Mouse (Mus musculus): ENCODE data around the gene Tns1. TPM values are rescaled to one million over a fixed set of nuclear protein-coding genes. Genes with fewer than 3 reads are reported as not detected.

Gene Tns1
- polyA plus RNA-seq, 1 experiment from 2014 or later, result 17.3 TPM

GRCm38 (mm10) chr1:73924871-73925610, 199.2 kb downstream of the Tns1 start:
- no peaks in the 10 kb centered on the region for H3K27me3 ChIP-seq (ENCODE audit: control insufficient read depth, insufficient read depth, low read length)
- H3K9me3 ChIP-seq (ENCODE audit: control insufficient read depth, low read length), result no peaks in the 10 kb centered on the region
- 94% methylated on average over 18 of the region's 18 CpGs for WGBS
- no peaks in the 10 kb centered on the region for H3K4me1 ChIP-seq (replicated peaks; ENCODE audit: control insufficient read depth, insufficient read depth, low read length)
- no peak overlapping the region for H3K4me3 ChIP-seq (ENCODE audit: low read depth, low read length)
- DNase-seq (ENCODE audit: low spot score), result no peak
- no peak overlapping the region for H3K27ac ChIP-seq (ENCODE audit: low read depth, low read length)
- no peak overlapping the region for H3K4me2 ChIP-seq (replicated peaks; ENCODE audit: low read depth, low read length)
- H3K36me3 ChIP-seq (ENCODE audit: control insufficient read depth, insufficient read depth, low read length), result no peaks in the 10 kb centered on the region
- no peak overlapping the region for H3K9ac ChIP-seq (ENCODE audit: low read depth, low read length)
- ATAC-seq (ENCODE audit: low FRiP score), result no peak

DNA sequence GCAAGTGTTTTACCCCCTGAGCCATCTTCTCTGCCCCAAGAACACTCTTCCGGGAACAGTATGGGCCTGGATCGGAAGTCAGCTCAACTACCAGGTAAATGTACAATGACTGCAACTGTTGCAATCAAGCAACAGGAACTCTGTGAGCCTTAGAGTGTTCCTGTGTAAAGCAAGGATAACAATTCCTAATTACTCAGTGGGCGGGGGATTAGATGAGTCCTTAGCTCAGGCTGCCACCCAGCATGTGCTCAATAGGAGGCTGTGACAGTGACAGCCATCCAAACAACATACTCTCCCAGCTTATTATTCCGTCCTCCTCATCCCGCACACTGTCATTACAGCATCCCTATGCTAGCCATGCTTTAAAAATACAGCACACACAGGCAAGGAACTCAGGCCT, 200.0 kb downstream of the Tns1 start:
- H3K4me3 ChIP-seq (ENCODE audit: low read depth, low read length), result no peak overlapping the region
- H3K4me2 ChIP-seq (replicated peaks; ENCODE audit: low read depth, low read length), result no peak overlapping the region
- no peaks in the 10 kb centered on the region for H3K36me3 ChIP-seq (ENCODE audit: control insufficient read depth, insufficient read depth, low read length)
- DNase-seq (ENCODE audit: low spot score) (no peak), ATAC-seq (ENCODE audit: low FRiP score) (no peak)
- 87% methylated on average over 5 of the region's 5 CpGs for WGBS
- no peak overlapping the region for H3K9ac ChIP-seq (ENCODE audit: low read depth, low read length)
- no peak overlapping the region for H3K27ac ChIP-seq (ENCODE audit: low read depth, low read length)
- H3K4me1 ChIP-seq (replicated peaks; ENCODE audit: control insufficient read depth, insufficient read depth, low read length), result no peaks in the 10 kb centered on the region
- H3K27me3 ChIP-seq (ENCODE audit: control insufficient read depth, insufficient read depth, low read length), result no peaks in the 10 kb centered on the region
- H3K9me3 ChIP-seq (ENCODE audit: control insufficient read depth, low read length), result no peaks in the 10 kb centered on the region

DNA sequence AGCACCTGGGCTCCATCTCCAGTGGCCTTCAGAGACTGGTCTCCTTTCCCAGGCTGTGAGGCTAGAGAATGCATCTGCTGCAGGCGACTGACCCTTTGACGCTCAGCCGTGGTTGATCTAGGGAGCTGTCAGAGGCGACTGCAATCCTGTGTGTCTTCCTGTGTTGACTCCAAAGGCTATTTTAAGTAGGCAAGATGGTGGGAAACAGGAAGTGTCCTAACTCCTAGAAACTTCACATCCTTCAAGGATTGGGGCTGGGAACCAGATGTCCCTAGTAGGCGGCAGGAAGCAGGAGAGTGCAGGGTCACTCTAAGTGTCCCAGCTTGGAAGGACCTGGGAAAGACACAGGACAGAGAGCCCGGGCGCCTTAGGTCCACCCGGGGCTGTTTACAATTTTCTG, 201.1 kb downstream of the Tns1 start:
- Histone ChIP-seq H3K4me2 (replicated peaks; ENCODE audit: low read depth, low read length) (no peak overlapping the region), H3K9ac (ENCODE audit: low read depth, low read length) (no peak overlapping the region), H3K4me3 (ENCODE audit: low read depth, low read length) (no peak overlapping the region), H3K27me3 (ENCODE audit: control insufficient read depth, insufficient read depth, low read length) (no peaks in the 10 kb centered on the region), H3K36me3 (ENCODE audit: control insufficient read depth, insufficient read depth, low read length) (no peaks in the 10 kb centered on the region), H3K9me3 (ENCODE audit: control insufficient read depth, low read length) (no peaks in the 10 kb centered on the region), H3K4me1 (replicated peaks; ENCODE audit: control insufficient read depth, insufficient read depth, low read length) (no peaks in the 10 kb centered on the region), H3K27ac (ENCODE audit: low read depth, low read length) (no peak overlapping the region)
- WGBS, result 82% methylated on average over 8 of the region's 8 CpGs
- ATAC-seq (ENCODE audit: low FRiP score) (no peak), DNase-seq (ENCODE audit: low spot score) (no peak)

- Histone ChIP-seq H3K4me3 (ENCODE audit: low read depth, low read length) (no peak overlapping the region), H3K36me3 (ENCODE audit: control insufficient read depth, insufficient read depth, low read length) (no peaks in the 10 kb centered on the region), H3K4me2 (replicated peaks; ENCODE audit: low read depth, low read length) (no peak overlapping the region), H3K4me1 (replicated peaks; ENCODE audit: control insufficient read depth, insufficient read depth, low read length) (no peaks in the 10 kb centered on the region), H3K27ac (ENCODE audit: low read depth, low read length) (no peak overlapping the region), H3K9me3 (ENCODE audit: control insufficient read depth, low read length) (no peaks in the 10 kb centered on the region), H3K27me3 (ENCODE audit: control insufficient read depth, insufficient read depth, low read length) (no peaks in the 10 kb centered on the region), H3K9ac (ENCODE audit: low read depth, low read length) (no peak overlapping the region)
- WGBS, result 94% methylated on average over 8 of the region's 8 CpGs
- DNase-seq (ENCODE audit: low spot score) (no peak), ATAC-seq (ENCODE audit: low FRiP score) (no peak)
Measured at GRCm38 (mm10) chr1:73920701-73921100, 203.5 kb downstream of the Tns1 start.

GRCm38 (mm10) chr1:73919909-73920308, 204.3 kb downstream of the Tns1 start:
- Histone ChIP-seq H3K4me1 (replicated peaks; ENCODE audit: control insufficient read depth, insufficient read depth, low read length) (no peaks in the 10 kb centered on the region), H3K4me3 (ENCODE audit: low read depth, low read length) (no peak overlapping the region), H3K4me2 (replicated peaks; ENCODE audit: low read depth, low read length) (no peak overlapping the region), H3K9me3 (ENCODE audit: control insufficient read depth, low read length) (no peaks in the 10 kb centered on the region), H3K9ac (ENCODE audit: low read depth, low read length) (no peak overlapping the region), H3K27me3 (ENCODE audit: control insufficient read depth, insufficient read depth, low read length) (no peaks in the 10 kb centered on the region), H3K36me3 (ENCODE audit: control insufficient read depth, insufficient read depth, low read length) (no peaks in the 10 kb centered on the region), H3K27ac (ENCODE audit: low read depth, low read length) (no peak overlapping the region)
- WGBS, result 95% methylated on average over 3 of the region's 3 CpGs
- DNase-seq (ENCODE audit: low spot score) (no peak), ATAC-seq (ENCODE audit: low FRiP score) (no peak)

DNA sequence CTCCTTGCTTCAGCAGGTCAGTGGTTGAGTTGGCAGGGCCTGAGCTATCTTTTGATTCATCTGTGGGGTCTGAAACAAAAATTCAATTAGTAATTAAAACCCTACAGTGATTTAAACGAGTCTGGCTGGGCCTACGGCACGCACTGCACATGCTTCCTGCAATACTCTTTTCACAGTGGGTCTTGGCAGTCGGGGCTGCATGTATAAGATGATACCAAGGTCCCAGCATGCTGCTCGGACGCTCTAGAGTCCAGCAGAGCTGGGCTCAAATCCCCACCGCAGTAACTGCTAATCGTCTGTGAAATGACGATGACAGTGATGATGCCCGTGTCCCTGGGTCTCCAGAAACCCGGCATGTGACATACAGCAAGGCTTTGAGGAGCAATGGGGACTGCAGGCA, 206.2 kb downstream of the Tns1 start:
- DNase-seq (ENCODE audit: low spot score) (no peak), ATAC-seq (ENCODE audit: low FRiP score) (no peak)
- Histone ChIP-seq H3K4me1 (replicated peaks; ENCODE audit: control insufficient read depth, insufficient read depth, low read length) (no peaks in the 10 kb centered on the region), H3K9me3 (ENCODE audit: control insufficient read depth, low read length) (no peaks in the 10 kb centered on the region), H3K36me3 (ENCODE audit: control insufficient read depth, insufficient read depth, low read length) (no peaks in the 10 kb centered on the region), H3K27me3 (ENCODE audit: control insufficient read depth, insufficient read depth, low read length) (no peaks in the 10 kb centered on the region), H3K9ac (ENCODE audit: low read depth, low read length) (no peak overlapping the region), H3K27ac (ENCODE audit: low read depth, low read length) (no peak overlapping the region), H3K4me2 (replicated peaks; ENCODE audit: low read depth, low read length) (no peak overlapping the region), H3K4me3 (ENCODE audit: low read depth, low read length) (no peak overlapping the region)
- 86% methylated on average over 11 of the region's 11 CpGs for WGBS

DNA sequence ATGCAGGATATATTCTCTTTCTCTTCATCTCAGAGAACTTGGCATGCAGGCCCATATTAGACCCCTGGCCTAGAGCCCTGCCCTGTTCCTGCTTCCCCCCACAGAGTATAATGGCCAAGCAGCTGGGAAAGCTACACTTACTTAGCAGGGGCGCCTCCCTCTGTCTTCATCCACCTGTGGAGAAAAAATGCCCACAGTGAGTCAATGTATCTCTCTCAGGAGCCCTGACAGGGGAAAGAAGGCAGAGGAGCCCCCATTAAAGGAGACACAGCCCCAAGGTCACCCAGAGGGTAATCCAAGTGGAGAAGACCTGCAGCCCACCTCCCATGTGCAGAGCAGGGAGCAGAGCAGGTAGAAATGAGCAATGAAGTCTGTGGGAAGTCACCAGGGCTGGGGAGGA, 208.0 kb downstream of the Tns1 start:
- WGBS, result 77% methylated on average over 1 of the region's 1 CpGs

GRCm38 (mm10) chr1:73915218-73916070, 208.8 kb downstream of the Tns1 start:
- Histone ChIP-seq H3K4me2 (replicated peaks; ENCODE audit: low read depth, low read length) (no peak overlapping the region), H3K4me3 (ENCODE audit: low read depth, low read length) (no peak overlapping the region), H3K27ac (ENCODE audit: low read depth, low read length) (no peak overlapping the region), H3K9ac (ENCODE audit: low read depth, low read length) (no peak overlapping the region), H3K9me3 (ENCODE audit: control insufficient read depth, low read length) (no peaks in the 10 kb centered on the region), H3K27me3 (ENCODE audit: control insufficient read depth, insufficient read depth, low read length) (no peaks in the 10 kb centered on the region), H3K4me1 (replicated peaks; ENCODE audit: control insufficient read depth, insufficient read depth, low read length) (no peaks in the 10 kb centered on the region), H3K36me3 (ENCODE audit: control insufficient read depth, insufficient read depth, low read length) (no peaks in the 10 kb centered on the region)
- DNase-seq (ENCODE audit: low spot score) (no peak), ATAC-seq (ENCODE audit: low FRiP score) (no peak)
- 75% methylated on average over 8 of the region's 8 CpGs for WGBS

More for the DNA sequence above, 208.0 kb downstream of the Tns1 start:
- no peak for ATAC-seq (ENCODE audit: low FRiP score)
- H3K4me3 ChIP-seq (ENCODE audit: low read depth, low read length), result no peak overlapping the region
- H3K4me1 ChIP-seq (replicated peaks; ENCODE audit: control insufficient read depth, insufficient read depth, low read length), result no peaks in the 10 kb centered on the region
- H3K36me3 ChIP-seq (ENCODE audit: control insufficient read depth, insufficient read depth, low read length), result no peaks in the 10 kb centered on the region
- H3K27ac ChIP-seq (ENCODE audit: low read depth, low read length), result no peak overlapping the region
- H3K9ac ChIP-seq (ENCODE audit: low read depth, low read length), result no peak overlapping the region
- no peak for DNase-seq (ENCODE audit: low spot score)
- H3K4me2 ChIP-seq (replicated peaks; ENCODE audit: low read depth, low read length), result no peak overlapping the region
- H3K27me3 ChIP-seq (ENCODE audit: control insufficient read depth, insufficient read depth, low read length), result no peaks in the 10 kb centered on the region
- no peaks in the 10 kb centered on the region for H3K9me3 ChIP-seq (ENCODE audit: control insufficient read depth, low read length)

- 0 out of 2 replicates have a peak, but pooled peaks have one; percentile 35 for ATAC-seq (ENCODE audit: low FRiP score)
- H3K4me2 ChIP-seq (replicated peaks; ENCODE audit: low read depth, low read length), result no peak overlapping the region
- WGBS, result 28% methylated on average over 9 of the region's 9 CpGs
Measured at GRCm38 (mm10) chr1:73914076-73914475, 210.2 kb downstream of the Tns1 start.

More at GRCm38 (mm10) chr1:73914076-73914475, 210.2 kb downstream of the Tns1 start:
- Histone ChIP-seq H3K27ac (ENCODE audit: low read depth, low read length) (no peak overlapping the region), H3K9me3 (ENCODE audit: control insufficient read depth, low read length) (no peaks in the 10 kb centered on the region), H3K27me3 (ENCODE audit: control insufficient read depth, insufficient read depth, low read length) (no peaks in the 10 kb centered on the region), H3K4me1 (replicated peaks; ENCODE audit: control insufficient read depth, insufficient read depth, low read length) (no peaks in the 10 kb centered on the region), H3K36me3 (ENCODE audit: control insufficient read depth, insufficient read depth, low read length) (no peaks in the 10 kb centered on the region), H3K4me3 (ENCODE audit: low read depth, low read length) (no peak overlapping the region), H3K9ac (ENCODE audit: low read depth, low read length) (no peak overlapping the region)
- no peak for DNase-seq (ENCODE audit: low spot score)
